Mouse (Mus musculus) kidney, adult 2 months (tissue): ENCODE measurements around the gene Hsp90ab1.

Experiments used
- CTCF ChIP-seq: fragments of 200-500 bp; conservative IDR thresholded peaks from 2 replicates; pipeline ENCODE4 v1.5.1; 2011; ENCODE audit warnings: low read depth, mild to moderate bottlenecking, control low read depth, low read length, moderate library complexity, mixed read lengths; ENCODE audit not compliant: insufficient read depth, insufficient read length
- POLR2A ChIP-seq: fragments of 200-500 bp; IDR thresholded peaks from one replicate; pipeline ENCODE4 v1.6.1; 2011; ENCODE audit warnings: low read depth, low read length, control low read depth

DNA sequence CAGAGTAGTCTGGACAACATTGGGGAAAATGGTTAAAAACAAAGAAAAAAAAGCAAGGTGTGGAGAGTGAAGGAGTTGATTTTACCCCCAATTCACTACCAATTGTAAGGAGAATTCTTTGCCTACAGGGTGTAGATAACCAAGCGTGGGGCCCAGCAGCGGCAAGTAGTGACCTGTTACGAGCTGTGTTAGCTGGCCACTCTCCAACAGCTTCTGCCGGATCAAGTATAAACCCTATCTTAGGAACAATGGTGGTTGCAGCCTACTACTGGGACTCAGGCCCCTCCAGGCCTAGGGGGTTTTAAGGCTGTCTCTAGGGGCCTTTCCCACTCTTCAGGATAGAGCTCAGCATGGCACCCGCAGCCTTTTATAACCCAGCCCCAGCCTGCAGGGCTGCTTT lies 5.2 kb upstream of the Hsp90ab1 start:
- TF ChIP-seq POLR2A (no peak), CTCF (no peak)
